Mouse (Mus musculus): Measurements from ENCODE around the gene Rcor1. TPM values are rescaled to one million over a fixed set of nuclear protein-coding genes. Genes with fewer than 3 reads are reported as not detected.

Rcor1 gene
- total and polyA plus RNA-seq, 3 experiments, result 6.5 to 16.1 (median 8.3) TPM

- Histone ChIP-seq H3K9me3 (replicated peaks; ENCODE audit: low read length) (no peaks in the 10 kb centered on the region), H3K9ac (ENCODE audit: insufficient read depth, low read depth) (peak overlapping the region; percentile 57), H3K4me3 (replicated peaks in 1 of 3; ENCODE audit: low read depth in 2 of 3, low read length in 2 of 3, poor library complexity in 1 of 3) (peak overlapping the region; percentile 41 to 57 (median 46)), H3K36me3 (replicated peaks in 1 of 2; ENCODE audit: control insufficient read depth in 1 of 2, insufficient read depth in 1 of 2, low read length in 1 of 2) (peaks cover 0 to 14% of the 10 kb centered on the region in 2 experiments), H3K4me2 (ENCODE audit: insufficient read depth, low read depth, poor library complexity, severe bottlenecking) (peak overlapping the region; percentile 81), H3K27ac (ENCODE audit: insufficient read depth, low read depth) (peak overlapping the region; percentile 91), H3K27me3 (replicated peaks) (no peaks in the 10 kb centered on the region), H3K4me1 (ENCODE audit: control insufficient read depth in 1 of 2, insufficient read depth in 2 of 2) (peaks cover 10 to 51% of the 10 kb centered on the region in 2 experiments), H3K79me2 (replicated peaks; ENCODE audit: control insufficient read depth, extremely low read depth, insufficient read depth, poor library complexity, severe bottlenecking) (peaks cover 49% of the 10 kb centered on the region)
- TF ChIP-seq JUN (IDR thresholded peaks at IDR 0.05; ENCODE audit: insufficient read depth, low read depth, low read length) (no peak), CTCF (conservative IDR thresholded peaks at IDR 0.05 in 1 of 2, IDR thresholded peaks at IDR 0.05 in 1 of 2; ENCODE audit: low read depth in 2 of 2, low read length in 2 of 2) (peak; percentile 14 to 75; a peak in 3 of 4 replicates), MAZ (IDR thresholded peaks at IDR 0.05; ENCODE audit: low read depth, low read length) (no peak), USF2 (conservative IDR thresholded peaks at IDR 0.05; ENCODE audit: low read depth, low read length) (no peak), TCF12 (IDR thresholded peaks at IDR 0.05; ENCODE audit: low read depth, low read length) (0 out of 2 replicates have a peak, but pooled peaks have one; percentile 27), MXI1 (IDR thresholded peaks at IDR 0.05; ENCODE audit: low read depth, low read length) (peak; percentile 29; the same call in 1 of the 2 replicates), IRF4 (IDR thresholded peaks at IDR 0.05; ENCODE audit: low read depth, low read length) (no peak), EP300 (IDR thresholded peaks at IDR 0.05; ENCODE audit: low read length) (no peak), ZNF384 (IDR thresholded peaks at IDR 0.05; ENCODE audit: low read depth, low read length) (no peak), CHD2 (IDR thresholded peaks at IDR 0.05; ENCODE audit: low read length) (no peak), GABPA (IDR thresholded peaks at IDR 0.05; ENCODE audit: insufficient replicate concordance, low read depth, low read length) (no peak), RCOR1 (conservative IDR thresholded peaks at IDR 0.05; ENCODE audit: low read depth, low read length) (no peak), KAT2A (IDR thresholded peaks at IDR 0.05; ENCODE audit: insufficient replicate concordance, low read length) (no peak), RAD21 (IDR thresholded peaks at IDR 0.05; ENCODE audit: low read depth, low read length) (peak; percentile 62), ZMIZ1 (IDR thresholded peaks at IDR 0.05; ENCODE audit: low read depth, low read length) (no peak), HCFC1 (IDR thresholded peaks at IDR 0.05; ENCODE audit: low read depth, low read length) (0 out of 2 replicates have a peak, but pooled peaks have one; percentile 8), JUND (conservative IDR thresholded peaks at IDR 0.05; ENCODE audit: low read depth, low read length) (no peak), TBP (conservative IDR thresholded peaks at IDR 0.05; ENCODE audit: low read depth, low read length) (no peak), NRF1 (IDR thresholded peaks at IDR 0.05; ENCODE audit: low read depth, low read length) (no peak), MEF2A (IDR thresholded peaks at IDR 0.05; ENCODE audit: borderline replicate concordance, low read depth, low read length) (no peak), SMC3 (IDR thresholded peaks at IDR 0.05; ENCODE audit: low read depth, low read length) (peak; percentile 63), BHLHE40 (IDR thresholded peaks at IDR 0.05; ENCODE audit: low read depth, low read length) (no peak), ELF1 (IDR thresholded peaks at IDR 0.05; ENCODE audit: low read depth, low read length) (0 out of 2 replicates have a peak, but pooled peaks have one; percentile 11), SIN3A (IDR thresholded peaks at IDR 0.05; ENCODE audit: low read length) (0 out of 2 replicates have a peak, but pooled peaks have one; percentile 42), ZKSCAN1 (IDR thresholded peaks at IDR 0.05; ENCODE audit: borderline replicate concordance, low read depth, low read length) (no peak), POLR2AphosphoS2 (IDR thresholded peaks at IDR 0.05; ENCODE audit: low read depth, low read length) (no peak)
- dilution Hi-C loops (cut with MboI; ENCODE audit: extremely low pct_ligation_motif_present, extremely low pct_unique_long_range_greater_than_20kb, low sequenced_read_pairs), result no loop called here
- in situ Hi-C loops (cut with MboI; ENCODE audit: low pct_ligation_motif_present, low pct_unique_long_range_greater_than_20kb, low sequenced_read_pairs), result loop anchor here (10.0 kb wide), 1 partner anchor 90 kb away; no protein-coding TSS in a partner anchor
- peak; percentile 79 for DNase-seq (ENCODE audit: extremely low read depth)
Measured at GRCm38 (mm10) chr12:111165146-111165812, 126.1 kb downstream of the Rcor1 start.

Other genes starting within 250 kb of the Rcor1 start
- gene Mok, start 198.4 kb upstream of the Rcor1 start, total RNA-seq (2012; rRNA removed), result 5.5 and 9.8 TPM in 2 replicates
- 5.8 and 7.1 TPM in 2 replicates for gene Mok, start 198.4 kb upstream of the Rcor1 start, total RNA-seq (2014; rRNA removed)
- 9.1 and 11.0 TPM in 2 replicates for gene Mok, start 198.4 kb upstream of the Rcor1 start, polyA plus RNA-seq (2012; ENCODE audit: insufficient read length, low read depth)
- gene Zfp839, start 189.1 kb upstream of the Rcor1 start, total RNA-seq (2012; rRNA removed), result 7.8 and 9.1 TPM in 2 replicates
- gene Zfp839, start 189.1 kb upstream of the Rcor1 start, total RNA-seq (2014; rRNA removed), result 3.7 and 3.8 TPM in 2 replicates
- 8.1 and 9.2 TPM in 2 replicates for gene Zfp839, start 189.1 kb upstream of the Rcor1 start, polyA plus RNA-seq (2012; ENCODE audit: insufficient read length, low read depth)
- 135 and 161 TPM in 2 replicates for gene Cinp, start 150.2 kb upstream of the Rcor1 start, total RNA-seq (2012; rRNA removed)
- gene Cinp, start 150.2 kb upstream of the Rcor1 start, total RNA-seq (2014; rRNA removed), result 164 and 167 TPM in 2 replicates
- gene Cinp, start 150.2 kb upstream of the Rcor1 start, polyA plus RNA-seq (2012; ENCODE audit: insufficient read length, low read depth), result 114 and 131 TPM in 2 replicates
- gene Tecpr2, start 150.1 kb upstream of the Rcor1 start, total RNA-seq (2012; rRNA removed), result 6.7 and 7.5 TPM in 2 replicates
- gene Tecpr2, start 150.1 kb upstream of the Rcor1 start, total RNA-seq (2014; rRNA removed), result 2.6 and 3.1 TPM in 2 replicates
- 2.8 and 2.9 TPM in 2 replicates for gene Tecpr2, start 150.1 kb upstream of the Rcor1 start, polyA plus RNA-seq (2012; ENCODE audit: insufficient read length, low read depth)
- 4.7 and 5.2 TPM in 2 replicates for gene Ankrd9, start 60.3 kb upstream of the Rcor1 start, total RNA-seq (2012; rRNA removed)
- gene Ankrd9, start 60.3 kb upstream of the Rcor1 start, total RNA-seq (2014; rRNA removed), result 2.1 and 2.5 TPM in 2 replicates
- 1.5 and 2.4 TPM in 2 replicates for gene Ankrd9, start 60.3 kb upstream of the Rcor1 start, polyA plus RNA-seq (2012; ENCODE audit: insufficient read length, low read depth)
- 17.5 and 21.4 TPM in 2 replicates for gene Traf3, start 127.0 kb downstream of the Rcor1 start, total RNA-seq (2012; rRNA removed)
- gene Traf3, start 127.0 kb downstream of the Rcor1 start, total RNA-seq (2014; rRNA removed), result 9.6 and 10.9 TPM in 2 replicates
- 30.6 and 33.1 TPM in 2 replicates for gene Traf3, start 127.0 kb downstream of the Rcor1 start, polyA plus RNA-seq (2012; ENCODE audit: insufficient read length, low read depth)
- gene 4930595D18Rik, start 145.1 kb downstream of the Rcor1 start, total RNA-seq (2012; rRNA removed), result not detected in 2 replicates
- 0.43 TPM in 1 of 2 replicates, not detected in the other for gene 4930595D18Rik, start 145.1 kb downstream of the Rcor1 start, total RNA-seq (2014; rRNA removed)
- gene 4930595D18Rik, start 145.1 kb downstream of the Rcor1 start, polyA plus RNA-seq (2012; ENCODE audit: insufficient read length, low read depth), result 0.57 and 0.61 TPM in 2 replicates
- 0.55 and 1.1 TPM in 2 replicates for gene Amn, start 231.7 kb downstream of the Rcor1 start, total RNA-seq (2012; rRNA removed)
- 0.62 TPM in 1 of 2 replicates, not detected in the other for gene Amn, start 231.7 kb downstream of the Rcor1 start, total RNA-seq (2014; rRNA removed)
- gene Amn, start 231.7 kb downstream of the Rcor1 start, polyA plus RNA-seq (2012; ENCODE audit: insufficient read length, low read depth), result 0.61 and 0.79 TPM in 2 replicates

All from CH12.LX (cell line).